Mouse (Mus musculus) inflammation-experienced regulatory T-cells, adult 6 months (primary cell): ENCODE data around the gene Grap. TPM values are rescaled to one million over a fixed set of nuclear protein-coding genes. Genes with fewer than 3 reads are reported as not detected.

Source experiments
- polyA plus RNA-seq, 3 experiments: library from polyadenylated mRNA; unstranded; fragments of 100-300 nt; shearing (Covaris generic); gene quantifications; one replicate each; pipeline ENCODE4 v1.2.1; 2017

The Grap gene
- polyA plus RNA-seq, 3 experiments from 2014 or later = 180 to 210 (median 192) TPM

Other genes with a start within 250 kb of the Grap start
- gene Rnf112, start 199.1 kb upstream of the Grap start, polyA plus RNA-seq = not detected
- gene Mfap4, start 167.8 kb upstream of the Grap start, polyA plus RNA-seq = not detected
- 1 to 10 TPM; 5.6 to 8.9 (median 8.1) TPM for gene Mapk7, start 158.9 kb upstream of the Grap start, polyA plus RNA-seq
- 1 to 10 TPM; 2.2 to 4.4 (median 2.4) TPM for gene B9d1, start 148.1 kb upstream of the Grap start, polyA plus RNA-seq
- under 1 TPM; 0.19 to 0.77 (median 0.30) TPM for gene Epn2, start 73.6 kb upstream of the Grap start, polyA plus RNA-seq
- under 1 TPM; 0.19 to 0.57 (median 0.19) TPM for gene Fam83g, start 30.8 kb downstream of the Grap start, polyA plus RNA-seq
- gene Slc5a10, start 67.6 kb downstream of the Grap start, polyA plus RNA-seq = under 1 TPM in 1 of 3 experiments, not detected in 2; 0.38 TPM
- gene Prpsap2, start 108.8 kb downstream of the Grap start, polyA plus RNA-seq = 10 to 100 TPM; 25.4 to 34.4 (median 31.2) TPM
- 10 to 100 TPM in 2 of 3 experiments, 1 to 10 TPM in 1; 5.7 to 10.2 (median 10.1) TPM for gene Ulk2, start 201.8 kb downstream of the Grap start, polyA plus RNA-seq